Mouse (Mus musculus) embryo, embryonic 10 days (tissue): Measurements from ENCODE around the gene Dock2.
A peak's percentile ranks its signal among the peaks of the same experiment; 100 is the strongest.

Experiments
- DNase-seq: peaks from one replicate; pipeline ENCODE4 v3.0.0-alpha.2; 2015; ENCODE audit warnings: low spot score

Gene Dock2

GRCm38 (mm10) chr11:34416619-34416979 is 367.1 kb downstream of the Dock2 start:
- DNase-seq = no peak

DNA sequence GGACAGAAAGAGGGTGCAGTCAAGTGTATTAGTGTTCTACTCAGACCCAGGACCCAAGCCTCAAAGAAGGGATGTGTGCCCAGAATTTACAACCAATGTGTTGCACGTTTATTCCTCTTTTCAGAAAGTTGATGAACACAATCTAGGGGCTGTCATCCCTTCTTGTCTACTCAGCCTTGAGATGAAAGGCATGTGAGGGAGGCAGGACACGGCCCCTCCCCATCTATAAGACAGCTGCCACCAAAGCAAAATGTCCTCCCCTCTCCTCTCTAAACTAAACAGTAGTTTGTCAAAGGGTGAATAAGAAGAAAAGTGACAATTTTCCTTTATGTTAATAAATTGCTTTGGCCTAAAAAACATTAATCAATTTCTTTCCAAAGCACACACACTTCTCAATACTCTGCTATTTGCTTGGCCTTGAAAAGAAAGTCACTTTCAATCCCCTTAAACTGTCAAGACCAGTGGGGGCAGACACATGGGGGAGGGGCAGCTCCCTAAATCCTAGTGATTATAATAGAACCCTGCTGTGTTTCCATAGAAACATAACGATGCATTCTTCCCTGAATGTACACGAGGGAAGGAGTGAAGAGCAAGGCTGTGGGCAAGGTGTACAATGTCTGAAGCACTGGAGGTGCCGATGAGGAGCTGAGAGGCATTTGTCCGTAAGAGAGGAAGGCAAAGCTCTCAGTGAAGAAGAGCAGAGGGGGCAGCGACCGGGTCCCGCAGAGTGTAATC is 367.6 kb downstream of the Dock2 start:
- DNase-seq = peak; percentile 30

- no peak for DNase-seq
Measured at GRCm38 (mm10) chr11:34406850-34407249, 376.8 kb downstream of the Dock2 start.

- DNase-seq = peak; percentile 53
Measured at GRCm38 (mm10) chr11:34406309-34406708, 377.4 kb downstream of the Dock2 start.

DNA sequence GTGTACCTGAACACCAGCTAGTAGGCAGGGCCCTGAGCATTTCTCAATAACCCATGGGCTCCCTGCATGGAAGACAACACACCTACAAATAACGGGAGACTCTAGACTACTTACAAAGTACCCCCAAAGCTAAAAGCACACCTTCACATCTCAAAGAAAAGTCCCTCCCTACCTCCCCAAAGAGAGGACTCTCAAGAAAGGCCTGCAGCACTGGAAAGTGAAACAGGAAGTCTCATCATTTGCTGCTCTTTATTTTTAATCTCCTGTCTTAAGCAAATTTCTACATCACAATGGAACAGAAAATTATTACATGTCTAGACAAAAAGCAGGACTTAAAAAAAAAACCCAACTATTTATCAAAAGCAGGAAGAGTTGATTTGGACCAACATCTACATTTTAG is 378.4 kb downstream of the Dock2 start:
- DNase-seq = no peak

GRCm38 (mm10) chr11:34401343-34401742 is 382.3 kb downstream of the Dock2 start:
- DNase-seq = no peak

GRCm38 (mm10) chr11:34398555-34398954 is 385.1 kb downstream of the Dock2 start:
- DNase-seq = no peak

GRCm38 (mm10) chr11:34397661-34398060 is 386.0 kb downstream of the Dock2 start:
- no peak for DNase-seq

GRCm38 (mm10) chr11:34395802-34396201 is 387.9 kb downstream of the Dock2 start:
- no peak for DNase-seq

DNA sequence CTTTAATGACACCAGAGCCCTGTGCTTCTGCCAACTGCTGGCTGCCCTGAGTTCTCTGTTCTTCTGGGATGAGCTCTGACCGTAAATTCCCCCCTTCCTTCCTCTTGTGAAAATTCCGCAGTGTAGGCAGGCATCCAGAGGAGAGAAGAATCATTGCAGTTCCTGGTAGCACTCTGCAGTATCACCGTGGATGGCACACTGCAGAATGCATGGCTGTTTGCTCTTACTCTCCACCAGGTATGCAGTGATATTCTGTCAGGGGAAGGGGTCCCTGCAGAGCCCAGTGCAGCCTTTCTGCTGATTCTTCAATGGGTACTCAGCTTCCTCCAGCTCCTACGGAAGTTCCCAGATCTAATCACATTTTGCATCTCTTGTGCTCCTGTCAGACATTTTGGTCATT is 391.6 kb downstream of the Dock2 start:
- DNase-seq = no peak

DNA sequence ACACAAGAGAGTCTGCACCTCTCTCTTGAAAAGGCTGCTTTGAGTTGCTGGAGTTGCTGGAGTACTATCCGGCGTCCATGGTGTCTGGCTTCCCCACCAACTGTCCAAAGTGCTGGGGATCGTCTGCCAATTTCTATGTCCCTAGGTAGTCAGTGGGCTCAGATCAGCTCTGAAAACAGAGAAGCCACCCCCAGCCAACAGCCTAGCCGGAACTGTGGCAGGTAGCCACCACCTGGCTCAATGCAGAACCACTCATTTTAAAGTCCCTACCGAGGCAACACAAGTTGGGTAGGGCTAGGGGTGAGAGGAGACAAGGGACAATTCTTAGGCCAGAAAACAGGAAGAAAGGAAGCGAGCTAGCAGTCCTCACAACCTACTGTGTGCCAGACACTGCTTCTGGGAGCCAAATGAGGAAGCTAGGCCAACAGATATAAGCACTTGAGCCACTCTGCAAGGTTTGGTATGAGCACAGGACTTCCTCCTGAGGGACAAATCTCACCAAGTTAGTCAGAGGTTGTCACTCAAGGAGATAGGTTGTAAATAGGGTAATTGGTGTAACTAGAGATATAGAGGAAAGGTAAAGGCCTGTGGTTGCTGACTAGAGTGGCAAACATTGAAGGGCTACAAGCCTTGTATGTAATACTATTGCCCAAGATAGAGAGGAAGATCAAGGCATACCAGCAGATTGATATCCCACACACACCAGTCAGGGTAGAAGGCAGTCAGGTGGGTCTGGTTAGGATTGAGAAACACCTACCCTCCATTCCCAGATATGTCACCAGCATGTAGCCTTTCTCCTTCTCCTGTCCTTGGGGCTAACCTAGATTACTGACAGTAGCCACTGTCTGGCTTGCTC is 394.2 kb downstream of the Dock2 start:
- DNase-seq = no peak

DNA sequence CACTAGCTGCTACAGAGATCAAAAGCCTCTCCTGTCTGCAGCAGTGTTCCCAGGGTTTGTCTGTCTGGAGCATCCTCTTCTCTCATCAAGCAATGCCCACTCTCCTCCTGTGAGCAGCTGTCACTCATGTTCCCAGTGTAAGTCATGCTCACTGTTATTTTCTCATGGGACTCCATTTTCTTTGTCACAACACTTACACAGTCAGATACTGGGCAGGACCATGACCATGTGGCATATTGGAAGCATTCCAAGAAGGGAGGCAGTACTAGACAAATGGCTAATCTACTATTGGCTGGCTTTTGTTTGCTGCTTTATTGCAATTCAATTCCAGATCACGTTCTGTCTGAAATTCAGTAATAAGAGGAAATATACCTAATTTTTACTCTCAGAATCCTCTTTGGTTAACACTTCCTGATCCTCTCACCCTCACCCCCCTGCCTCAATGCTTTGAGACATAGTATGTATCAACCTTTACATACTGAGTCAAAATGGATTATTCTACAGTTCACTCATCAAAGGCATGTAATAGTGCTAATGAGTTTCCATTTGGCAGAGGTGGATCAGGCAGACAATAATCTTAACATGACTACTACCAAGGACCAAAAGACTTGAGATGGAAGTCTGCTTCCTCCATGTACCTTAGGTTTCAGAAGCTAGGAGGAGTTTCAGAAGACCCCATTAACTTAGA is 398.5 kb downstream of the Dock2 start:
- no peak for DNase-seq

DNA sequence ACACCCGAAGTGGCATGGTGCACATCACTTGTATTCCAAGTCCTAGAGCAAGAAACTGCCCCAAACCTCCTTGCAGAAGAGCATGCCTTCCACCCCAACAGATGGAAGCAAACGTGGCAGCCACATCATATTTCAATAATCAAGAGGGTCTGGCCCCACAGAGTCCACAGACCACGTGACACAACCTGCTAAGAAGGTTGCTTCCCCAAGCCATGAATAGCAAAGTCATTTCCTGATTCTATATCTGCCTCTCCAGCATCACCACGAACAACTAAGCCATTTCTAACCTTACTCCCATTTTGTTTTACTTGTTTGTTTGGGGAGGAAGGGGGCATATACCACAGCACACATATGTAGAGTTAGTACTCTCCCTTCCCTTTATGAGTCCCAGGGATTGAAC is 399.5 kb downstream of the Dock2 start:
- no peak for DNase-seq

DNA sequence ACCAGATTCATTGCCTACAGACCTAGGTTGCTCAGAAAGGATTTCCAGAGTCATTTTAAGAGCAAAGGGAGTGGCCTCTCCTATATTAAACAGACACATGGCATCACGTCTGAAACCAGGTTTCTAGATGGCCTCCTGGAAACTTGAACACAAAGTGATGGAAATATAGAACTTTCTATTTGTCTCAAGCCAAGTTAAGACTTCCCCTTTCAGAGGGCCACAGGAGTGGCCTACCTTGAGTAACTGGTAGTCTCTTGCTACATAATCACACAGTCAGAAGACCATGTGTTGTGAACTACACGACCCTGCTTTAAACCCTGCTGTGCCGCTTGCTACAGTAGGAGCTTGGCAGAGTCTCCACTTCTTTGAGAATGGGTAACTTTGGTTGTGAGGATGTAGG is 400.2 kb downstream of the Dock2 start:
- DNase-seq = no peak

DNA sequence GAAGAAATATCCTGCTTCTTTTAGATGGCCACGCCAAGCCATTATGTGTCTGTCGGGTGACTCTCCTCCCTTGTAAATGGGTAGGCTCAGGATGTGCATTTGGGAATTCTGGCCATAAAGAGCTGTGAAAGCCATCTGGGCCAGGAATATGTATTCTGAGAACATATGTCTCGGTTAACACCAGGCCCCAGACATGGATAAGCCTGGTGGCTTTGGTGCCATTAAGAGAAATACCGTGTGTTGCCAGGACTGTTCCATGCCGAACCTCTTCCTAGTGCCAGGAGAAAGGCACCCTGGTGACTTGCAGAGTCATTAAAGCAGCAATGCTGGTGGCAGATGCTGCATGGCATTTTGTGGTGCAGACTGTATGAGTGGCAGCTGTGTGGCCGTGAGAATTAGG is 406.0 kb downstream of the Dock2 start:
- DNase-seq = no peak

- no peak for DNase-seq
Measured at GRCm38 (mm10) chr11:34375557-34375956, 408.1 kb downstream of the Dock2 start.

GRCm38 (mm10) chr11:34372224-34372623 is 411.5 kb downstream of the Dock2 start:
- no peak for DNase-seq

- DNase-seq = peak; percentile 27
Measured at GRCm38 (mm10) chr11:34356109-34356508, 427.6 kb downstream of the Dock2 start.

DNA sequence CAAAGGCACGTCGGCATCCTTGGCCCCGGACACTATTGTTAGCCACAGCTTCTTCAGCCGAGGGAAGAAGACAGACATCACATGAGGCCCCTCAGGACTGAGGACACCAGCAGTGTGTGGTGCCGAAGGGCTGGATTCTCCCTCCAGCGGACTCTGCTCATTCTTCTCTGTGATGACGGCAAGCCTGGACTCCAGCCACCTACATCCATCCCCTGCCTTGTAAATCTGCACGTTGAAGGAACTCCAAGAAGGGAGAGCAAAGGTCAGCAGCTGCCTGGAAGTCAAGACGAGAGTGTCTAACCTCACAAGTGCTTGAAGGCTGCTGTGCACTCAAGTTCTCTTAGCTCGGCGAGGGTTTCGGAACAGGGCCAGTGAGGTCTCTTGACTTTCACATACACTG is 428.3 kb downstream of the Dock2 start:
- DNase-seq = peak; percentile 29

GRCm38 (mm10) chr11:34349453-34350056 is 434.1 kb downstream of the Dock2 start:
- DNase-seq = no peak

DNA sequence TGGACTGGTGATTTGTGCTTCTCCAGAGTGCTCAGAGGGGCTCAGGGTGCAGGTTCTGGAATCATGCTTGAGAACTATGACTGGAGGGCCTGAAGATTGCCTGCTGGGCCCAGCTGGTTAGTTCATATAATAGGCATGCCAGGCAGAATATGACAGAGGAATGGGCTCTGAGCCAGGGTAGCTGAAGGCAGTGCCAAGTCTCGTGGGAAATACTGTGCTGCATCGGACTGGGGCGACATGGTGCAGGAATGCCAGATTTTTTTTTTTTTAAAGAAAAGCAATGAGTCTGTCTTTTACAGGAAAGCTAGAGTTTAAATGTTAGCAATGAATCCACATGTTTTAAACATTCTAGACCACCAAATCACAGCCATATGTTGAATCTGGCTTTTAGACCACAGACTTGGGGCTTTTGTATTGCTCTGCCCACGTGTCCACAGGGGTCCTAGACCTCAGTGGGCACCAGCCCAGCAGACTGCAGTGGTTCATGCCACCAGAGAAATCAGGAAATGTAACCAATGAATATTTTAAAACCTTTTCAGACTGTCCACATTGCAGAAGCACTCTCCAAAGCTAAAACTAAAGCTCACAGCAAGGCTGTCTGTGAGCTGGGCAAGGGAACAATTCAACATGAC is 435.3 kb downstream of the Dock2 start:
- DNase-seq = no peak

GRCm38 (mm10) chr11:34344310-34344709 is 439.4 kb downstream of the Dock2 start:
- DNase-seq = no peak
